Mouse (Mus musculus) forebrain, embryonic 14.5 days (tissue): ENCODE data around the gene B3galt4. TPM values are rescaled to one million over a fixed set of nuclear protein-coding genes. Genes with fewer than 3 reads are reported as not detected.
A peak's percentile ranks its signal among the peaks of the same experiment; 100 is the strongest.

Experiments used
- ATAC-seq: fragments of 200-750 bp; cut with Nextera tagmentation; 2 replicates; pipeline ENCODE4 v1.8.0; 2017; ENCODE audit warnings: mild to moderate bottlenecking, moderate library complexity
- DNase-seq: peaks from one replicate; pipeline ENCODE4 v3.0.0-alpha.2; 2015; ENCODE audit warnings: low spot score
- H3K27ac ChIP-seq: fragments of 300-500 bp; sonication (generic); 2 replicates; pipeline ENCODE4 v1.5.1; 2014; ENCODE audit warnings: low read depth, mild to moderate bottlenecking, control low read depth, low read length, moderate library complexity
- H3K27me3 ChIP-seq: fragments of 300-500 bp; sonication (generic); replicated peaks from 2 replicates; pipeline ENCODE4 v1.6.1; 2014; ENCODE audit warnings: low read length, control low read depth, mixed read lengths; ENCODE audit not compliant: control insufficient read depth, insufficient read depth
- H3K36me3 ChIP-seq: fragments of 300-500 bp; sonication (generic); 2 replicates; pipeline ENCODE4 v1.6.1; 2014; ENCODE audit warnings: low read length, control low read depth; ENCODE audit not compliant: control insufficient read depth, insufficient read depth
- H3K4me1 ChIP-seq: fragments of 300-500 bp; sonication (generic); 2 replicates; pipeline ENCODE4 v1.6.1; 2014; ENCODE audit warnings: antibody characterized with exemption, low read length, control low read depth; ENCODE audit not compliant: control insufficient read depth, insufficient read depth
- H3K4me2 ChIP-seq: fragments of 300-500 bp; sonication (generic); 2 replicates; pipeline ENCODE4 v1.6.1; 2014; ENCODE audit warnings: mild to moderate bottlenecking, control low read depth, low read length
- H3K4me3 ChIP-seq: fragments of 300-500 bp; sonication (generic); 2 replicates; pipeline ENCODE4 v1.5.1; 2014; ENCODE audit warnings: low read depth, low read length, control low read depth
- H3K9ac ChIP-seq: fragments of 300-500 bp; sonication (generic); 2 replicates; pipeline ENCODE4 v1.6.1; 2014; ENCODE audit warnings: mild to moderate bottlenecking, low read length, control low read depth, moderate library complexity
- H3K9me3 ChIP-seq: fragments of 300-500 bp; sonication (generic); replicated peaks from 2 replicates; pipeline ENCODE4 v1.6.1; 2016; ENCODE audit warnings: low read length, control low read depth, mixed read lengths; ENCODE audit not compliant: control insufficient read depth
- WGBS: fragments of 180-500 bp; shearing (Covaris S2); extraction: QIAGEN DNeasy Blood & Tissue Kit; methylation state at CpG from one replicate; pipeline ENCODE4 v1.1.7; 2014; 5-methylcytosine and 5-hydroxymethylcytosine counted together
- polyA plus RNA-seq: library from polyadenylated mRNA; unstranded; fragments of >200 nt; fragmentation: Nextera tagmentation; extraction: Ambion mirVana; gene quantifications from 2 replicates; pipeline ENCODE4 v1.2.1, GENCODE M21; 2014

Gene B3galt4
- polyA plus RNA-seq, 1 experiment from 2014 or later, result 6.0 TPM

DNA sequence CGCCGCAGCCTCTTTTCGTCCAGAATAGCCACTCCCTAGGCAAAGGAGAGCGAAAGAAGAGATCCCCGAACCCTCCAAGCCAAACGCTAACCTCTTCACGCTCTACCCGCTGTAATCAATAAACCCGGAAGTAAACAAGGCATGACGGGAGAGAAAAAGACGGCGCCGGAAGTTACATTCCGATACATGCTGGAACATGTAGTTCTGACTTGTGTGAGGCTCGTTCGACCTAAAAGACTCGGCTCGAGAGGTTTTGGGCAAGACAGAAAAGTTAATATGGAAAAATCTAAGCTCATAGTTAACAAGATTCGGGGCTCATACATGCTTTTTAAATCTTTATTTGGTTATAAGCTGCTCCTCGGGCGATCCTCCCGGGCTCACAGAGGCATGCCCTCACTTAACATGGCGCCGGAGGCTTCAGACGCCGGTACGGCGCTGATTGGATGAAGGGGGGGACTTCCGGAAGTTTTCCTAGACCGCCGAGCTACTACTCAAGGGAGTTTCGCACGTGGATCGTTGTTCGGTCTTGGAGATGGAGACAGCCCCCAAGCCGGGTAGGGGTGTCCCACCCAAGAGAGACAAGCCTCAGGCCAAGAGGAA, 11.0 kb downstream of the B3galt4 start, which contains the start of the genes Pfdn6 and Wdr46:
Gene Pfdn6, minus strand, starts transcription at position 138 of the 600 bp plus-strand sequence.
Gene Wdr46, plus strand, starts transcription at position 455 of the 600 bp plus-strand sequence.
- peak; percentile 97 for DNase-seq
- Histone ChIP-seq H3K9me3 (no peaks in the 10 kb centered on the region), H3K9ac (peak within 1 kb of the TSS; percentile 68), H3K4me3 (peak within 1 kb of the TSS; percentile 62), H3K36me3 (peaks cover 58% of the 10 kb centered on the region), H3K4me1 (peaks cover 10% of the 10 kb centered on the region), H3K4me2 (peak within 1 kb of the TSS; percentile 94), H3K27me3 (no peaks in the 10 kb centered on the region), H3K27ac (no peak within 1 kb of the TSS)
- peak; percentile 95 for ATAC-seq
- under 1% methylated on average over 36 of the region's 36 CpGs for WGBS

DNA sequence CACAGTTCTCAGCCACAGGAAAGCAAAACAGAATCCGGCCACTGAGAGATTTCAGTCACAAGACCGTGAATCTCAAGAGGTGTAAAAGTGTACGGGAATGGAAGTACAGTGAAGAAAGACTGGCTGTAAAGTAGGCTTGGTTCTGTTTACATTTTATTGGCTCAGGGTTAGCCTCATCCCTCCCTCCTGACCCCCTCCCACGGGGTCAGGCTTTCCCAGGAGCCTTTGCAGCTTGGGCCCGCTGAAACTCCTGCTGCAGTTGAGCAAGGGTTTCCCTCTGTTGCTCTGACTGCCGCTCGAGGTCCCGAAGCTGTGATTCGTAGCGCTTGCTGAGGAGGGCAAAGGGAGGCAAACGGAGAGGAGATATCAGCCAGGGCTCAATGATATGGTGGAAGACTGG, 12.5 kb downstream of the B3galt4 start:
- ATAC-seq (no peak), DNase-seq (no peak)
- H3K4me3 ChIP-seq, result 0 out of 2 replicates have a peak overlapping the region, but pooled peaks have one; percentile 62
- H3K4me2 ChIP-seq, result no peak overlapping the region; the same call in 1 of the 2 replicates
- 90% methylated on average over 11 of the region's 11 CpGs for WGBS
- H3K27me3 ChIP-seq, result no peaks in the 10 kb centered on the region
- peaks cover 53% of the 10 kb centered on the region for H3K36me3 ChIP-seq
- H3K9me3 ChIP-seq, result no peaks in the 10 kb centered on the region
- peaks cover 10% of the 10 kb centered on the region for H3K4me1 ChIP-seq
- no peak overlapping the region for H3K27ac ChIP-seq
- no peak overlapping the region; the same call in 1 of the 2 replicates for H3K9ac ChIP-seq

DNA sequence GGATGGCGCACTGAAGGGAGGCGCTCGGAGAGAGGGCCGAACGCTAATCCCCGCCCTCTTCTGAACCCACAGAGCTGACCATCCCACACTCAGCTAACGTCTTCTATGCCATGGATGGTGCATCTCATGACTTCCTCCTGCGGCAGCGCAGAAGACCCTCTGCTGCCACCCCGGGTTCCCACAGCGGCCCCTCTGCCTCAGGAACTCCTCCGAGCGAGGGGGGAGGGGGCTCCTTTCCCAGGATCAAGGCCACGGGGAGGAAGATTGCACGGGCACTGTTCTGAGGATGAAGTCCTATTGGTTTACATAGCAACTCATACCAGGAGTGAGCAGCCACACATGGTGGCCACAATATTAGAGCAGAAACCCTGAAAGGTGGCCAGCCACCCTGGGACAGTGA, 14.3 kb downstream of the B3galt4 start:
- 90% methylated on average over 15 of the region's 15 CpGs for WGBS
- ATAC-seq, result no peak
- H3K9me3 ChIP-seq, result no peaks in the 10 kb centered on the region
- peaks cover 58% of the 10 kb centered on the region for H3K36me3 ChIP-seq
- DNase-seq, result no peak
- no peak overlapping the region for H3K4me2 ChIP-seq
- H3K27me3 ChIP-seq, result no peaks in the 10 kb centered on the region
- H3K9ac ChIP-seq, result no peak overlapping the region
- no peak overlapping the region for H3K27ac ChIP-seq
- H3K4me1 ChIP-seq, result peaks cover 10% of the 10 kb centered on the region
- H3K4me3 ChIP-seq, result no peak overlapping the region

- H3K36me3 ChIP-seq, result peaks cover 56% of the 10 kb centered on the region
- H3K27me3 ChIP-seq, result no peaks in the 10 kb centered on the region
- H3K4me2 ChIP-seq, result no peak overlapping the region
- H3K4me1 ChIP-seq, result peaks cover 12% of the 10 kb centered on the region
- H3K9ac ChIP-seq, result no peak overlapping the region
- H3K9me3 ChIP-seq, result no peaks in the 10 kb centered on the region
- H3K27ac ChIP-seq, result no peak overlapping the region
- DNase-seq (no peak), ATAC-seq (no peak)
- H3K4me3 ChIP-seq, result no peak overlapping the region
- WGBS, result 86% methylated on average over 21 of the region's 21 CpGs
Measured at GRCm38 (mm10) chr17:33935422-33936055, 15.7 kb downstream of the B3galt4 start.

DNA sequence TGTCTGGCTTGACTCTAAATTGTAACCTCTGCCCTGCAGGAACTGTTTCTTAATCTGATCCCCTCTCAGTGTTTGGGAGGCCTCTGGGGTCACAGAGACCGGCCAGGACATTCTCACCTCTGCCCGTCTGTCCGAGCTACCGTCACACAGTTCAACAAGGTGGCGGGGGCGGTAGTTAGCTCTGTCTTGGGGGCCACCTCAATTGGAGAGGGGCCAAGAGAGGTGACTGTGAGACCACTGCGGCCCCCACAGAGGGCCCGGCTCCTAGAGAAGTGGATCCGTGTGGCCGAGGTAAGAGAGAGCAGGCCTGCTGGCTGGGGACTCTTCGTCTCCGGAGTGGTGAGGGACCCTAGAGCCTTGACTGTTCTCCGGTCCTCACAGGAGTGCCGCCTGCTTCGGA, 18.3 kb downstream of the B3galt4 start:
- no peaks in the 10 kb centered on the region for H3K9me3 ChIP-seq
- ATAC-seq (no peak), DNase-seq (no peak)
- H3K9ac ChIP-seq, result no peak overlapping the region
- H3K27ac ChIP-seq, result no peak overlapping the region
- WGBS, result 90% methylated on average over 15 of the region's 15 CpGs
- peaks cover 13% of the 10 kb centered on the region for H3K4me1 ChIP-seq
- no peak overlapping the region for H3K4me2 ChIP-seq
- H3K36me3 ChIP-seq, result peaks cover 47% of the 10 kb centered on the region
- no peak overlapping the region for H3K4me3 ChIP-seq
- no peaks in the 10 kb centered on the region for H3K27me3 ChIP-seq

GRCm38 (mm10) chr17:33932448-33932847, 18.8 kb downstream of the B3galt4 start:
- WGBS, result 89% methylated on average over 14 of the region's 14 CpGs
- Histone ChIP-seq H3K36me3 (peaks cover 44% of the 10 kb centered on the region), H3K4me3 (no peak overlapping the region), H3K4me1 (peaks cover 13% of the 10 kb centered on the region), H3K9ac (no peak overlapping the region), H3K27me3 (no peaks in the 10 kb centered on the region), H3K4me2 (no peak overlapping the region), H3K9me3 (no peaks in the 10 kb centered on the region), H3K27ac (no peak overlapping the region)
- no peak for DNase-seq
- no peak for ATAC-seq

DNA sequence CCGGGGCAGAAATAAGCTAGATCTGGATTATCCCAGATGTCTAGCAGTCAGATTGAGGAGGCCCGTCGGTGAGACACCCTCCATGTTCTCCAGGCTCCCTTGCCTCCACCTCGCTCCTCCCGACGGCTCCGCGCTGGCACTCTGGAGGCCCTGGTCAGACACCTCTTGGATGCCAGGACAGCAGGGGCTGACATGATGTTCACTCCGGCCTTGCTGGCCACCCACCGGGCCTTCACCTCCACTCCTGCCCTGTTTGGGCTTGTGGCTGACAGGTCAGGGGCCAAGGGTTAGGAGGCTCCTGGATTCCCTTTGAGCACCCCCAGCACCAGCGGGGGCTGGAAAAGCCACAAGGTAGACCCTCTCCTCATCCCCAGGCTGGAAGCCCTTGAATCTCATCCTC, 19.3 kb downstream of the B3galt4 start:
- Histone ChIP-seq H3K36me3 (peaks cover 39% of the 10 kb centered on the region), H3K9me3 (no peaks in the 10 kb centered on the region), H3K4me3 (no peak overlapping the region; the same call in 1 of the 2 replicates), H3K9ac (no peak overlapping the region; the same call in 1 of the 2 replicates), H3K4me2 (no peak overlapping the region), H3K27ac (no peak overlapping the region), H3K27me3 (no peaks in the 10 kb centered on the region), H3K4me1 (peaks cover 13% of the 10 kb centered on the region)
- 90% methylated on average over 11 of the region's 11 CpGs for WGBS
- ATAC-seq (no peak), DNase-seq (no peak)

DNA sequence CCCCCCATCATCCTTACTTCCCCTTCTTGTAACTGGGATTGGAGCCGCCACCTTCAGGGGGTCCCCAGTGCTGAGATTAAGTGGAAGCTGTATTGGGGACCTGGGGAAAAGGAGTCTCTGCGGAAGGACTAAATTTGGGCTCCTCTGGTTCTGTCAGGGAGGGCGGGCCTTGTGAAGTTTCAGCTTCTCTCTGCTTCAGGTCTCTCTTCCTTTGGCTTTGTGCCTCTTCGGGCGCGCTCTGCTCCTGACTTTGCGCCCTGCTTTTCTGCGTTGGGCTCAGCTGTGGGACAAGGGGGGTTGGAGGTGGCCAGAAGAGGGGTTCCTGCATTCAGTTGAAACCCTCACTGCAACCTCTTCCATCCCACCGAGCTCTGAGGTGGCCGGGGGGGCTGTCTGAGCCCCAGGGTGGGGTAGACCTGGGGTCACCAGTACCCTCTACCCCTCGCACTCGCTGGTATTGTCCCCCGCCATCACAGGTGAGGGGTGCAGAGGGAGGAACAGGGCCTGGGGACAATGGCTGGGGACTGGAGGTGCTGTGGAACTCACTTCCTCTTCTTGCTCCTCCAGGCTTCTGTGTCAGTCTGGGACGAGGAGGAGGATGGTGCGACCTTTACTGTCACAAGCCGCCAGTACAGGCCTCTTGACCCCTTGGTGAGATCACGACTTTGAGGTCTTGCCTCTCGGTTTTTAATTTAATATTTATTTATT, 20.0 kb downstream of the B3galt4 start:
- Histone ChIP-seq H3K4me3 (peak overlapping the region; percentile 82), H3K4me1 (peaks cover 13% of the 10 kb centered on the region), H3K4me2 (peak overlapping the region; percentile 99), H3K36me3 (peaks cover 35% of the 10 kb centered on the region), H3K27ac (no peak overlapping the region), H3K27me3 (no peaks in the 10 kb centered on the region), H3K9me3 (no peaks in the 10 kb centered on the region), H3K9ac (peak overlapping the region; percentile 93)
- no peak for ATAC-seq
- DNase-seq, result no peak
- WGBS, result 42% methylated on average over 18 of the region's 18 CpGs
